Mouse (Mus musculus) lung, embryonic 15.5 days (tissue): ENCODE data around the gene Olfr1335. TPM values are rescaled to one million over a fixed set of nuclear protein-coding genes. Genes with fewer than 3 reads are reported as not detected.
"Not testable (repeated sequence)": the region's sequence is repeated elsewhere in the genome, so short reads cannot be mapped to it uniquely, and the experiment has no call there.

Source experiments
- ATAC-seq: fragments of 200-750 bp; cut with Nextera tagmentation; 2 replicates; pipeline ENCODE4 v1.8.0; 2017; ENCODE audit warnings: moderate number of reproducible peaks, borderline replicate concordance; ENCODE audit not compliant: low FRiP score, low TSS enrichment; ENCODE audit errors: extremely low read depth
- H3K27ac ChIP-seq: fragments of 300-500 bp; sonication (generic); 2 replicates; pipeline ENCODE4 v1.5.1; 2015; ENCODE audit warnings: moderate library complexity, mild to moderate bottlenecking, inconsistent platforms
- H3K27me3 ChIP-seq: fragments of 300-500 bp; sonication (generic); 2 replicates; pipeline ENCODE4 v1.6.1; 2015; ENCODE audit warnings: inconsistent platforms
- H3K36me3 ChIP-seq: fragments of 300-500 bp; sonication (generic); 2 replicates; pipeline ENCODE4 v1.6.1; 2015; ENCODE audit warnings: inconsistent platforms
- H3K4me1 ChIP-seq: fragments of 300-500 bp; sonication (generic); 2 replicates; pipeline ENCODE4 v1.6.1; 2015; ENCODE audit warnings: inconsistent platforms
- H3K4me2 ChIP-seq: fragments of 300-500 bp; sonication (generic); 2 replicates; pipeline ENCODE4 v1.6.1; 2015; ENCODE audit warnings: inconsistent platforms, mild to moderate bottlenecking, moderate library complexity
- H3K4me3 ChIP-seq: fragments of 300-500 bp; sonication (generic); 2 replicates; pipeline ENCODE4 v1.5.1; 2015; ENCODE audit warnings: mild to moderate bottlenecking, inconsistent platforms
- H3K9ac ChIP-seq: fragments of 300-500 bp; sonication (generic); 2 replicates; pipeline ENCODE4 v1.6.1; 2015; ENCODE audit warnings: inconsistent platforms
- H3K9me3 ChIP-seq: fragments of 300-500 bp; sonication (generic); 2 replicates; pipeline ENCODE4 v1.6.1; 2016; ENCODE audit warnings: inconsistent platforms
- WGBS: fragments of 180-500 bp; shearing (Covaris S2); methylation state at CpG from one replicate; pipeline ENCODE4 v1.1.7; 2015; 5-methylcytosine and 5-hydroxymethylcytosine counted together
- polyA plus RNA-seq: library from polyadenylated mRNA; unstranded; fragments of >200 nt; fragmentation: Nextera tagmentation; extraction: Ambion mirVana; gene quantifications from 2 replicates; pipeline ENCODE4 v1.2.1, GENCODE M21; 2015

Gene Olfr1335
- not detected in 2 replicates for polyA plus RNA-seq

- WGBS: 83% methylated on average over 4 of the region's 4 CpGs
- no peak for ATAC-seq
- Histone ChIP-seq H3K4me3 (no peak within 1 kb of the TSS), H3K9ac (no peak within 1 kb of the TSS), H3K4me1 (no peaks in the 10 kb centered on the region), H3K36me3 (no peaks in the 10 kb centered on the region), H3K4me2 (no peak within 1 kb of the TSS), H3K27me3 (no peaks in the 10 kb centered on the region), H3K9me3 (no peaks in the 10 kb centered on the region), H3K27ac (no peak within 1 kb of the TSS)
These were observed at the start of gene Olfr1335 for GRCm38 (mm10) chr4:118809844-118810243. Gene Olfr1335, minus strand, starts transcription at chr4:118809944.

GRCm38 (mm10) chr4:118836179-118836578 lies 26.4 kb upstream of the Olfr1335 start, which contains the start of gene Olfr1333:
Gene Olfr1333, minus strand, starts transcription at chr4:118836279.
- H3K4me2 ChIP-seq: no peak within 1 kb of the TSS
- WGBS: 96% methylated on average over 1 of the region's 1 CpGs
- H3K4me1 ChIP-seq: no peaks in the 10 kb centered on the region
- H3K36me3 ChIP-seq: no peaks in the 10 kb centered on the region
- H3K9ac ChIP-seq: no peak within 1 kb of the TSS
- H3K9me3 ChIP-seq: no peaks in the 10 kb centered on the region
- H3K27ac ChIP-seq: no peak within 1 kb of the TSS
- H3K27me3 ChIP-seq: no peaks in the 10 kb centered on the region
- no peak within 1 kb of the TSS for H3K4me3 ChIP-seq
- no peak for ATAC-seq

GRCm38 (mm10) chr4:118818921-118819320 lies 9.2 kb upstream of the Olfr1335 start:
- ATAC-seq: no peak
- no peak overlapping the region for H3K4me3 ChIP-seq
- WGBS: 88% methylated on average over 1 of the region's 1 CpGs

GRCm38 (mm10) chr4:118792796-118793195 lies 16.9 kb downstream of the Olfr1335 start:
- H3K4me3 ChIP-seq, H3K9me3 ChIP-seq, H3K9ac ChIP-seq, H3K4me2 ChIP-seq, H3K27ac ChIP-seq, ATAC-seq, H3K27me3 ChIP-seq, H3K36me3 ChIP-seq, H3K4me1 ChIP-seq: not testable (repeated sequence)

More at GRCm38 (mm10) chr4:118818921-118819320, 9.2 kb upstream of the Olfr1335 start:
- Histone ChIP-seq H3K9me3 (no peaks in the 10 kb centered on the region), H3K9ac (no peak overlapping the region), H3K4me2 (no peak overlapping the region), H3K4me1 (no peaks in the 10 kb centered on the region), H3K36me3 (no peaks in the 10 kb centered on the region), H3K27ac (no peak overlapping the region), H3K27me3 (no peaks in the 10 kb centered on the region)

GRCm38 (mm10) chr4:118782486-118782885 lies 27.3 kb downstream of the Olfr1335 start, which contains the start of gene Olfr1337:
Gene Olfr1337, minus strand, starts transcription at chr4:118782586.
- no peak for ATAC-seq
- Histone ChIP-seq H3K27me3 (no peaks in the 10 kb centered on the region), H3K4me3 (no peak within 1 kb of the TSS), H3K4me1 (no peaks in the 10 kb centered on the region), H3K36me3 (no peaks in the 10 kb centered on the region), H3K4me2 (no peak within 1 kb of the TSS), H3K9me3 (no peaks in the 10 kb centered on the region), H3K27ac (no peak within 1 kb of the TSS), H3K9ac (no peak within 1 kb of the TSS)
- 75% methylated on average over 2 of the region's 2 CpGs for WGBS

Other genes starting within 250 kb of the Olfr1335 start
- gene Cfap57, start 189.2 kb downstream of the Olfr1335 start, polyA plus RNA-seq: 0.55 and 0.64 TPM in 2 replicates
- 123 and 124 TPM in 2 replicates for gene Ebna1bp2, start 189.1 kb downstream of the Olfr1335 start, polyA plus RNA-seq
- not detected in 2 replicates for gene Olfr62, start 151.0 kb downstream of the Olfr1335 start, polyA plus RNA-seq
- 0.69 and 0.78 TPM in 2 replicates for gene Olfr1342, start 117.2 kb downstream of the Olfr1335 start, polyA plus RNA-seq
- gene Olfr1341, start 106.4 kb downstream of the Olfr1335 start, polyA plus RNA-seq: not detected in 2 replicates
- gene Olfr1340, start 89.8 kb downstream of the Olfr1335 start, polyA plus RNA-seq: not detected in 2 replicates
- gene Olfr1339, start 77.8 kb downstream of the Olfr1335 start, polyA plus RNA-seq: not detected in 2 replicates
- not detected in 2 replicates for gene Olfr1338, start 51.2 kb downstream of the Olfr1335 start, polyA plus RNA-seq
- not detected in 2 replicates for gene Olfr1337, start 27.4 kb downstream of the Olfr1335 start, polyA plus RNA-seq
- not detected in 2 replicates for gene Olfr1333, start 26.3 kb upstream of the Olfr1335 start, polyA plus RNA-seq
- gene Olfr1331, start 54.7 kb upstream of the Olfr1335 start, polyA plus RNA-seq: not detected in 2 replicates
- gene Olfr1330, start 78.7 kb upstream of the Olfr1335 start, polyA plus RNA-seq: not detected in 2 replicates
- not detected in 2 replicates for gene Olfr1329, start 107.5 kb upstream of the Olfr1335 start, polyA plus RNA-seq
- gene Olfr1328, start 128.7 kb upstream of the Olfr1335 start, polyA plus RNA-seq: not detected in 2 replicates
- not detected in 2 replicates for gene Lao1, start 151.6 kb upstream of the Olfr1335 start, polyA plus RNA-seq